Mouse (Mus musculus) cerebellum, adult 2 months (tissue): Measurements from ENCODE around the gene Rhobtb1.

ENCODE experiments used
- CTCF ChIP-seq: fragments of 200-500 bp; IDR thresholded peaks from 2 replicates; pipeline ENCODE4 v1.5.1; 2011; ENCODE audit warnings: low read depth, mild to moderate bottlenecking, control low read depth, low read length, moderate library complexity, borderline replicate concordance; ENCODE audit not compliant: insufficient read depth
- POLR2A ChIP-seq: fragments of 200-500 bp; IDR thresholded peaks from 2 replicates; pipeline ENCODE4 v1.6.1; 2011; ENCODE audit warnings: low read length, control low read depth, borderline replicate concordance; ENCODE audit not compliant: insufficient read depth

DNA sequence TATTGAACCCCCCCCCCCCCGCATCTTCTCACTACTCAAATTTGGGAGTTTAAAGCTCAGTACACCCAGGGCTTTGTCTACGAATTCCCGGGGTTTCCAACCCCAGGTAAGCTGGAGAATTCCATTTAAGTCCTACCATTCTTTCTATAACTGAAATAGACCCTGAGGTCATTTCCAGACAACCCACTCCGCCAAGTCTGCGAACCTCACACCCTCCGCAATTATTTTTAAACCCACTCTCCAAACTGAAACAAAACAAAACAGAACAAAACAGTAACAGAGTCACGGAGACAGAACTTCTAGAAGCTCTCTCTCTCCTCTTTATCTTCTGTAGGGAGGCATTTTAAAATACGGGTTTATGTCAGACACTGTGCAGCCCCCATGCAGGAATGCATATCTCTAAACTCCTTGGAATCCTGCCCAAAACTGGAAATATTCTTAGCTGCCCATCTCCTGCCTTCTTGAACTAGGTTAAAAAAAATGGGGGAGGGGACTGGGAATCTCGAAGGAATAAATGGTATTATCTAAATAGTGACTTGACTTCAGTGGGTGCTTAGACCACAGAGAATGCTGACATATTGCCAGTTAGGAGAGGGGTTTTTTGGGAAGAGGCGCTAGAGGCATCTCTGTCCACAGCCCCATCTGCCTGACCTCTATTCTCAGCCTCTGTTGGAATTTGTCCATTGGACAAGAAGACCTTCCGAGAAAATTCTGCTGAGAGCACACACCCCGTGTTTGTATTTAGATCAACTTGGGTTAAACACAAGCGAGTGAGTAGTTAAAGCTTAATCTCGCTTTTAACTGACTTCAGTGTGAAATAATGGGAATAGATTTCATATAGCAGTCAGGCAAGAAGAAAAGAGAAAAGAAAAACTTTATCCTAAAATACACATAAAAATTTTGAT lies 111.9 kb downstream of the Rhobtb1 start:
- TF ChIP-seq POLR2A = no peak
- TF ChIP-seq CTCF = no peak
